Mouse (Mus musculus): ENCODE results near the gene Crebzf.

DNA sequence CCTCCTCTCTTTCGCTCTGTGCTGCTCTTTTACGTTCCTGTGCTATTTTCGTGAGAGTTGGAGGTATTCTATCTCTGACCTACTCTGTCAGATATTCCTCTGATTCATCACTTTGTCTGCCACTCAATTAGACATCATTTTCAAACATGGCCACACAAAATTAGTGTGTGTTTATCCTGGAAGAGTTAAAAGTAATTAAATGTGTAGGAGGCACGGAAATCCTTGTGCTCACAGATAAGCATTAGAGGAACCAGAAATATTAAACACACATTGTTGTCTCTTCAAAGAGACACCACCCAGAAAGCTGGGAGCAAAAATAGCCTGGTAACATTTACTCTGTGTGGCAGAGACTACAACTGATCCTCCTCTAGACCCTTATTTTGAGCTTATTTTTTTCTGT lies 2.5 kb upstream of the Crebzf start:
- no peak for TF ChIP-seq CTCF (IDR thresholded peaks at IDR 0.05; ENCODE audit: borderline replicate concordance, control insufficient read depth, extremely low read depth, insufficient read depth, low read length, poor library complexity)
- no peak for TF ChIP-seq POLR2A (IDR thresholded peaks at IDR 0.05; ENCODE audit: control insufficient read depth, extremely low read depth, insufficient read depth, low read length, poor library complexity)
